Mouse (Mus musculus) hindbrain, embryonic 16.5 days (tissue): ENCODE measurements around the gene Wscd1. TPM values are rescaled to one million over a fixed set of nuclear protein-coding genes. Genes with fewer than 3 reads are reported as not detected.

Source experiments
- ATAC-seq: fragments of 200-750 bp; cut with Nextera tagmentation; 2 replicates; pipeline ENCODE4 v1.8.0; 2017; ENCODE audit warnings: moderate TSS enrichment, moderate library complexity
- H3K27ac ChIP-seq: fragments of 300-500 bp; sonication (generic); 2 replicates; pipeline ENCODE4 v1.5.1; 2014; ENCODE audit warnings: low read depth, mild to moderate bottlenecking, control low read depth, low read length, moderate library complexity
- H3K27me3 ChIP-seq: fragments of 300-500 bp; sonication (generic); replicated peaks from 2 replicates; pipeline ENCODE4 v1.6.1; 2014; ENCODE audit warnings: low read length; ENCODE audit not compliant: control insufficient read depth, insufficient read depth
- H3K36me3 ChIP-seq: fragments of 300-500 bp; sonication (generic); 2 replicates; pipeline ENCODE4 v1.6.1; 2014; ENCODE audit warnings: mild to moderate bottlenecking, low read length, moderate library complexity, mixed read lengths; ENCODE audit not compliant: control insufficient read depth, insufficient read depth
- H3K4me1 ChIP-seq: fragments of 300-500 bp; sonication (generic); 2 replicates; pipeline ENCODE4 v1.6.1; 2014; ENCODE audit warnings: low read depth, low read length; ENCODE audit not compliant: control insufficient read depth, insufficient read depth
- H3K4me2 ChIP-seq: fragments of 300-500 bp; sonication (generic); 2 replicates; pipeline ENCODE4 v1.6.1; 2014; ENCODE audit warnings: mild to moderate bottlenecking, low read length, control low read depth, moderate library complexity
- H3K4me3 ChIP-seq: fragments of 300-500 bp; sonication (generic); 2 replicates; pipeline ENCODE4 v1.5.1; 2014; ENCODE audit warnings: mild to moderate bottlenecking, low read length, control low read depth, moderate library complexity
- H3K9ac ChIP-seq: fragments of 300-500 bp; sonication (generic); 2 replicates; pipeline ENCODE4 v1.6.1; 2014; ENCODE audit warnings: low read depth, mild to moderate bottlenecking, control low read depth, low read length, moderate library complexity
- H3K9me3 ChIP-seq: fragments of 300-500 bp; sonication (generic); 2 replicates; pipeline ENCODE4 v1.6.1; 2014; ENCODE audit warnings: mild to moderate bottlenecking, low read length, moderate library complexity; ENCODE audit not compliant: control insufficient read depth
- WGBS: fragments of 180-500 bp; shearing (Covaris S2); extraction: QIAGEN DNeasy Blood & Tissue Kit; methylation state at CpG from one replicate; pipeline ENCODE4 v1.1.7; 2014; 5-methylcytosine and 5-hydroxymethylcytosine counted together
- polyA plus RNA-seq: library from polyadenylated mRNA; unstranded; fragments of >200 nt; fragmentation: Nextera tagmentation; extraction: Ambion mirVana; gene quantifications from 2 replicates; pipeline ENCODE4 v1.2.1, GENCODE M21; 2015

The Wscd1 gene
- polyA plus RNA-seq, 1 experiment from 2014 or later, result 106 TPM

GRCm38 (mm10) chr11:71773986-71774767 lies 24.5 kb downstream of the Wscd1 start:
- peaks cover 8% of the 10 kb centered on the region for H3K36me3 ChIP-seq
- no peaks in the 10 kb centered on the region for H3K27me3 ChIP-seq
- no peak overlapping the region for H3K4me3 ChIP-seq
- no peaks in the 10 kb centered on the region for H3K9me3 ChIP-seq
- no peak for ATAC-seq
- 46% methylated on average over 16 of the region's 16 CpGs for WGBS
- peak overlapping the region; percentile 3; the same call in 1 of the 2 replicates for H3K27ac ChIP-seq
- H3K9ac ChIP-seq, result no peak overlapping the region
- H3K4me1 ChIP-seq, result peaks cover 27% of the 10 kb centered on the region
- no peak overlapping the region for H3K4me2 ChIP-seq

GRCm38 (mm10) chr11:71775056-71775455 lies 25.3 kb downstream of the Wscd1 start:
- no peak overlapping the region for H3K4me2 ChIP-seq
- no peaks in the 10 kb centered on the region for H3K27me3 ChIP-seq
- H3K9ac ChIP-seq, result no peak overlapping the region
- H3K27ac ChIP-seq, result no peak overlapping the region
- H3K4me1 ChIP-seq, result peaks cover 32% of the 10 kb centered on the region
- H3K36me3 ChIP-seq, result peaks cover 6% of the 10 kb centered on the region
- WGBS, result 76% methylated on average over 6 of the region's 6 CpGs
- H3K4me3 ChIP-seq, result no peak overlapping the region
- ATAC-seq, result no peak
- H3K9me3 ChIP-seq, result no peaks in the 10 kb centered on the region

GRCm38 (mm10) chr11:71779642-71780041 lies 29.9 kb downstream of the Wscd1 start:
- WGBS, result 49% methylated on average over 10 of the region's 10 CpGs
- peak overlapping the region; percentile 36; the same call in 1 of the 2 replicates for H3K27ac ChIP-seq
- H3K4me3 ChIP-seq, result no peak overlapping the region
- no peaks in the 10 kb centered on the region for H3K27me3 ChIP-seq
- H3K9ac ChIP-seq, result no peak overlapping the region
- peaks cover 12% of the 10 kb centered on the region for H3K36me3 ChIP-seq
- H3K4me1 ChIP-seq, result peaks cover 10% of the 10 kb centered on the region
- H3K4me2 ChIP-seq, result no peak overlapping the region
- H3K9me3 ChIP-seq, result no peaks in the 10 kb centered on the region
- ATAC-seq, result no peak

- H3K4me3 ChIP-seq, result no peak overlapping the region
- 82% methylated on average over 13 of the region's 13 CpGs for WGBS
- peaks cover 17% of the 10 kb centered on the region; the same call in 1 of the 2 replicates for H3K36me3 ChIP-seq
- ATAC-seq, result no peak; the same call in 1 of the 2 replicates
- H3K9ac ChIP-seq, result no peak overlapping the region
- H3K4me2 ChIP-seq, result no peak overlapping the region
- H3K27me3 ChIP-seq, result no peaks in the 10 kb centered on the region
- H3K4me1 ChIP-seq, result peaks cover 10% of the 10 kb centered on the region
- 0 out of 2 replicates have a peak overlapping the region, but pooled peaks have one; percentile 13 for H3K27ac ChIP-seq
- H3K9me3 ChIP-seq, result no peaks in the 10 kb centered on the region
These were observed 32.1 kb downstream of the Wscd1 start for GRCm38 (mm10) chr11:71781737-71782354.

- peaks cover 26% of the 10 kb centered on the region; the same call in 1 of the 2 replicates for H3K36me3 ChIP-seq
- WGBS, result 79% methylated on average over 4 of the region's 4 CpGs
- no peak overlapping the region for H3K4me2 ChIP-seq
- no peak overlapping the region for H3K27ac ChIP-seq
- H3K9me3 ChIP-seq, result no peaks in the 10 kb centered on the region
- ATAC-seq, result no peak
- no peaks in the 10 kb centered on the region for H3K27me3 ChIP-seq
- H3K9ac ChIP-seq, result no peak overlapping the region
- H3K4me3 ChIP-seq, result no peak overlapping the region
- no peaks in the 10 kb centered on the region; the same call in 1 of the 2 replicates for H3K4me1 ChIP-seq
These were observed 35.8 kb downstream of the Wscd1 start for GRCm38 (mm10) chr11:71785499-71785898.

GRCm38 (mm10) chr11:71788209-71788608 lies 38.5 kb downstream of the Wscd1 start:
- no peaks in the 10 kb centered on the region for H3K4me1 ChIP-seq
- WGBS, result 81% methylated on average over 4 of the region's 4 CpGs
- H3K27me3 ChIP-seq, result no peaks in the 10 kb centered on the region
- no peaks in the 10 kb centered on the region for H3K9me3 ChIP-seq
- no peak for ATAC-seq
- H3K4me2 ChIP-seq, result no peak overlapping the region
- no peak overlapping the region for H3K4me3 ChIP-seq
- H3K36me3 ChIP-seq, result peaks cover 22% of the 10 kb centered on the region; the same call in 1 of the 2 replicates
- no peak overlapping the region for H3K27ac ChIP-seq
- H3K9ac ChIP-seq, result no peak overlapping the region

- Histone ChIP-seq H3K36me3 (peaks cover 20% of the 10 kb centered on the region; the same call in 1 of the 2 replicates), H3K9ac (no peak overlapping the region), H3K9me3 (no peaks in the 10 kb centered on the region), H3K4me1 (no peaks in the 10 kb centered on the region), H3K27ac (no peak overlapping the region), H3K4me3 (no peak overlapping the region), H3K27me3 (no peaks in the 10 kb centered on the region), H3K4me2 (no peak overlapping the region)
- WGBS, result 79% methylated on average over 3 of the region's 3 CpGs
- no peak for ATAC-seq
These were observed 40.5 kb downstream of the Wscd1 start for GRCm38 (mm10) chr11:71790227-71790626.

- H3K4me2 ChIP-seq, result no peak overlapping the region
- no peak overlapping the region for H3K9ac ChIP-seq
- H3K27ac ChIP-seq, result no peak overlapping the region
- no peaks in the 10 kb centered on the region for H3K4me1 ChIP-seq
- ATAC-seq, result no peak
- no peaks in the 10 kb centered on the region for H3K36me3 ChIP-seq
- H3K27me3 ChIP-seq, result no peaks in the 10 kb centered on the region
- H3K4me3 ChIP-seq, result no peak overlapping the region
- no peaks in the 10 kb centered on the region for H3K9me3 ChIP-seq
- 91% methylated on average over 4 of the region's 4 CpGs for WGBS
These were observed 49.5 kb downstream of the Wscd1 start for GRCm38 (mm10) chr11:71799206-71799605.

- Histone ChIP-seq H3K9ac (no peak overlapping the region), H3K4me1 (no peaks in the 10 kb centered on the region), H3K4me3 (no peak overlapping the region), H3K27me3 (no peaks in the 10 kb centered on the region), H3K9me3 (no peaks in the 10 kb centered on the region), H3K27ac (no peak overlapping the region), H3K36me3 (no peaks in the 10 kb centered on the region), H3K4me2 (no peak overlapping the region)
- no peak for ATAC-seq
- 86% methylated on average over 2 of the region's 2 CpGs for WGBS
These were observed 58.8 kb downstream of the Wscd1 start for GRCm38 (mm10) chr11:71808521-71808920.
